Mouse (Mus musculus): ENCODE data around the gene Tmem135.

DNA sequence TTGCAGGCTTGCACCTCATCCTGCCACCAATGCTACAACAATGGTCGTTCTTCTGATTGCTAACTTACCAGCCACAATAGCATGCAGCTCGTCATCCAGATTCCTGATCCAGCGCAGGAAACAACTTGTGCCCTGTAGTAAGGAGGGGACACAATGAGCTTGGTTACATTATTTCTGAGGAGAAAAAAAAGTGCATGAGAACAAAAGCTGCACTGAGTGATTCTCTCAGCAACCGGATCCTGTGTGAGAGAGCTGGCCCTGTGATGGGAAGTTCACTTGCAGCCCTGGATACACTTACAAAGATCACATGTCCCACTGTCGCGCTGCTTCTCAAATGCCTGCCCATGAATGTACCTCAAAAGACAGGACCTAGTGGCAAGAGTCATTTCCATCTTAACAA lies 252.7 kb downstream of the Tmem135 start:
- TF ChIP-seq POLR2A (IDR thresholded peaks at IDR 0.05; ENCODE audit: insufficient read depth, low read depth, low read length) (no peak), CTCF (IDR thresholded peaks at IDR 0.05) (no peak), EP300 (IDR thresholded peaks at IDR 0.05; ENCODE audit: insufficient read depth, low read depth, low read length) (no peak)

Measured in heart, adult 2 months (tissue).